18 mouse cellular contexts compared by ENCODE assay signal in the genomic region with DNA sequence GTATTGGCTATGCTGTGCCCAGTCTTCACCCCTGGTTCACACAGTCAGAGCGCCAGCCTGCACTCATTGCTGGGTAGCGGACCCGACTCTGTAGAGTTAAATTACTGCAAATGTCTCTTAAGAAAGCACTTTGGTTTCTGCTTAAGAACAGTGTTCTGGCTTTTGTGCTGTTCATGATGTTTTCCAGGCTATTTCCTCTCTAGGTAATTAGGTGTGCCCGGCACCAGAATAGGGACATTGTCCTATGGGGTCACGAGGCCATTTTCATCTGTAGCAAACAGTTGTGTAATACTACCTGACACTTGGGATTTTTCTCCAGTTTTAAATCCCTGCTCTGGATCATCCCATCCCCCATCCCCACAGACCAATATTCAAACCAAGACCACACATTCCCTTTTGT.
DNase-seq lines count a peak whose midpoint lies in the region; ATAC-seq and TF ChIP-seq lines count a peak whose summit lies in the region.
"Had no signal": no experiment of that assay in that cellular context is flagged by ENCODE, and none has a peak within 500 bp of the region (broad histone marks: within the 10 kb centered on the region; RNA-seq: fewer than 3 reads in every experiment).

No protein-coding gene starts in this region.

- H3K4me3 ChIP-seq in heart, embryonic 13.5 days = no peak overlapping the region
- H3K4me3 ChIP-seq in liver, embryonic 16.5 days (ENCODE audit: low read depth, low read length) = no peak overlapping the region
- no peak overlapping the region for H3K4me3 ChIP-seq in liver, embryonic 11.5 days (ENCODE audit: low read depth, low read length)
- H3K4me3 ChIP-seq in limb, embryonic 14.5 days (replicated peaks; ENCODE audit: low read length) = no peak overlapping the region
- H3K4me3 ChIP-seq: embryonic facial prominence, embryonic 15.5 days; forebrain, embryonic 10.5 days; hindbrain, embryonic 12.5 days; layer of hippocampus, adult 2 months; lung, embryonic 15.5 days had no signal

- H3K4me2 ChIP-seq in heart, embryonic 13.5 days = peak overlapping the region; percentile 38
- H3K4me2 ChIP-seq in liver, embryonic 16.5 days (ENCODE audit: low read depth, low read length) = no peak overlapping the region
- no peak overlapping the region for H3K4me2 ChIP-seq in liver, embryonic 11.5 days
- H3K4me2 ChIP-seq in limb, embryonic 14.5 days (replicated peaks; ENCODE audit: low read depth, low read length, severe bottlenecking) = no peak overlapping the region
- H3K4me2 ChIP-seq: embryonic facial prominence, embryonic 15.5 days; hindbrain, embryonic 12.5 days; lung, embryonic 15.5 days had no signal

- no peaks in the 10 kb centered on the region for H3K36me3 ChIP-seq in heart, embryonic 13.5 days
- no peaks in the 10 kb centered on the region for H3K36me3 ChIP-seq in liver, embryonic 16.5 days (ENCODE audit: control insufficient read depth, insufficient read depth)
- no peaks in the 10 kb centered on the region for H3K36me3 ChIP-seq in liver, embryonic 11.5 days (ENCODE audit: control insufficient read depth, insufficient read depth, low read length)
- no peaks in the 10 kb centered on the region for H3K36me3 ChIP-seq in limb, embryonic 14.5 days (ENCODE audit: control insufficient read depth, insufficient read depth, low read length)
- H3K36me3 ChIP-seq: embryonic facial prominence, embryonic 15.5 days; forebrain, embryonic 10.5 days; G1E; hindbrain, embryonic 12.5 days; lung, embryonic 15.5 days had no signal

- peak; percentile 41 for DNase-seq in embryo, embryonic 10.5 days (ENCODE audit: low spot score)
- no peak for DNase-seq in embryo, embryonic 9.5 days (ENCODE audit: extremely low spot score)
- DNase-seq in heart, postnatal 14 days = no peak
- no peak for DNase-seq in liver, embryonic 11.5 days (ENCODE audit: low spot score)
- no peak for DNase-seq in limb, embryonic 14.5 days (ENCODE audit: low spot score)
- no peak for DNase-seq in MN1 (ENCODE audit: low spot score)
- DNase-seq: cerebellum, postnatal 10 days; gastrocnemius, postnatal 14 days; left cerebral cortex, postnatal 4 days had no signal

- H3K9ac ChIP-seq in heart, embryonic 13.5 days = 0 out of 2 replicates have a peak overlapping the region, but pooled peaks have one; percentile 28
- no peak overlapping the region for H3K9ac ChIP-seq in liver, embryonic 16.5 days (ENCODE audit: low read depth, low read length)
- no peak overlapping the region for H3K9ac ChIP-seq in liver, embryonic 11.5 days (ENCODE audit: low read depth, low read length)
- H3K9ac ChIP-seq in limb, embryonic 14.5 days (ENCODE audit: low read depth, low read length, severe bottlenecking) = no peak overlapping the region
- H3K9ac ChIP-seq: embryonic facial prominence, embryonic 15.5 days; hindbrain, embryonic 12.5 days; lung, embryonic 15.5 days had no signal

- H3K27ac ChIP-seq in heart, embryonic 13.5 days (replicated peaks) = peak overlapping the region; percentile 49; the same call in 1 of the 2 replicates
- peak overlapping the region; percentile 48; the same call in 1 of the 2 replicates for H3K27ac ChIP-seq in liver, embryonic 16.5 days (ENCODE audit: low read length)
- no peak overlapping the region for H3K27ac ChIP-seq in liver, embryonic 11.5 days (ENCODE audit: low read depth, low read length)
- H3K27ac ChIP-seq in limb, embryonic 14.5 days (replicated peaks; ENCODE audit: low read depth, low read length) = no peak overlapping the region
- H3K27ac ChIP-seq: embryonic facial prominence, embryonic 15.5 days; forebrain, embryonic 10.5 days; hindbrain, embryonic 12.5 days; layer of hippocampus, adult 2 months; lung, embryonic 15.5 days had no signal

- 51% methylated on average over 5 of the region's 5 CpGs for WGBS in heart, embryonic 13.5 days
- WGBS in liver, embryonic 16.5 days (ENCODE audit: insufficient replicate concordance) = 66% methylated on average over 5 of the region's 5 CpGs
- 71% methylated on average over 5 of the region's 5 CpGs for WGBS in liver, embryonic 11.5 days
- WGBS in limb, embryonic 14.5 days = 39% methylated on average over 5 of the region's 5 CpGs

- no peak for ATAC-seq in heart, embryonic 13.5 days (ENCODE audit: extremely low read depth, insufficient number of reproducible peaks, low FRiP score, low TSS enrichment)
- peak; percentile 72 for ATAC-seq in liver, embryonic 16.5 days (ENCODE audit: low read depth)
- no peak for ATAC-seq in liver, embryonic 11.5 days (replicated peaks; ENCODE audit: low FRiP score)
- peak; percentile 41; the same call in 1 of the 2 replicates for ATAC-seq in limb, embryonic 14.5 days (ENCODE audit: low FRiP score, low read depth)
- ATAC-seq: CD4-positive, CD25-positive, alpha-beta regulatory T cell, adult 4 months had no signal

- intact Hi-C loops in heart, postnatal 14 days (cut with DNase I) = no loop called here

- H3K27me3 ChIP-seq in heart, embryonic 13.5 days (replicated peaks) = no peaks in the 10 kb centered on the region
- no peaks in the 10 kb centered on the region for H3K27me3 ChIP-seq in liver, embryonic 16.5 days (ENCODE audit: control insufficient read depth, insufficient read depth, low read depth, low read length)
- no peaks in the 10 kb centered on the region for H3K27me3 ChIP-seq in liver, embryonic 11.5 days (replicated peaks; ENCODE audit: control insufficient read depth, insufficient read depth, low read length)
- no peaks in the 10 kb centered on the region for H3K27me3 ChIP-seq in limb, embryonic 14.5 days (ENCODE audit: control insufficient read depth, insufficient read depth, low read length)
- H3K27me3 ChIP-seq: embryonic facial prominence, embryonic 15.5 days; hindbrain, embryonic 12.5 days; lung, embryonic 15.5 days had no signal

- TF ChIP-seq POLR2A in limb, embryonic 14.5 days (IDR thresholded peaks at IDR 0.05; ENCODE audit: borderline replicate concordance, extremely low read depth, insufficient read depth, insufficient read length) = no peak

- no peaks in the 10 kb centered on the region for H3K9me3 ChIP-seq in heart, embryonic 13.5 days
- no peaks in the 10 kb centered on the region for H3K9me3 ChIP-seq in liver, embryonic 16.5 days (replicated peaks; ENCODE audit: control insufficient read depth, low read length)
- H3K9me3 ChIP-seq in liver, embryonic 11.5 days (ENCODE audit: control insufficient read depth, low read length) = no peaks in the 10 kb centered on the region
- no peaks in the 10 kb centered on the region for H3K9me3 ChIP-seq in limb, embryonic 14.5 days (ENCODE audit: control insufficient read depth, low read length)
- H3K9me3 ChIP-seq: embryonic facial prominence, embryonic 15.5 days; forebrain, embryonic 10.5 days; G1E; hindbrain, embryonic 12.5 days; lung, embryonic 15.5 days had no signal

- peaks cover 52% of the 10 kb centered on the region for H3K4me1 ChIP-seq in heart, embryonic 13.5 days
- no peaks in the 10 kb centered on the region; the same call in 1 of the 2 replicates for H3K4me1 ChIP-seq in liver, embryonic 16.5 days (ENCODE audit: control insufficient read depth, low read depth, low read length)
- H3K4me1 ChIP-seq in liver, embryonic 11.5 days (replicated peaks; ENCODE audit: control insufficient read depth, insufficient read depth, low read length) = no peaks in the 10 kb centered on the region
- peaks cover 3% of the 10 kb centered on the region; the same call in 1 of the 2 replicates for H3K4me1 ChIP-seq in limb, embryonic 14.5 days (ENCODE audit: control insufficient read depth, insufficient read depth, low read length)
- H3K4me1 ChIP-seq: embryonic facial prominence, embryonic 15.5 days; lung, embryonic 15.5 days had no signal

Comparison
In these comparisons a context has a peak if more than half of its experiments do, and no peak if none do; other contexts are left out.
1. ATAC-seq: peak in liver, embryonic 16.5 days (single experiment) and limb, embryonic 14.5 days (single experiment); none in heart, embryonic 13.5 days (single experiment) and liver, embryonic 11.5 days (single experiment).
2. H3K27ac ChIP-seq: peak in heart, embryonic 13.5 days (single experiment) and liver, embryonic 16.5 days (single experiment); none in liver, embryonic 11.5 days (single experiment) and limb, embryonic 14.5 days (single experiment).